Mouse (Mus musculus) skeletal muscle tissue, postnatal 0 days (tissue): ENCODE data around the gene Aco1. TPM values are rescaled to one million over a fixed set of nuclear protein-coding genes. Genes with fewer than 3 reads are reported as not detected.

Source experiments
- polyA plus RNA-seq: library from polyadenylated mRNA; unstranded; fragments of >200 nt; fragmentation: Nextera tagmentation; extraction: Ambion mirVana; gene quantifications from 2 replicates; pipeline ENCODE4 v1.2.1, GENCODE M21; 2015

Gene Aco1
- 23.9 and 38.6 TPM in 2 replicates for polyA plus RNA-seq

DNA sequence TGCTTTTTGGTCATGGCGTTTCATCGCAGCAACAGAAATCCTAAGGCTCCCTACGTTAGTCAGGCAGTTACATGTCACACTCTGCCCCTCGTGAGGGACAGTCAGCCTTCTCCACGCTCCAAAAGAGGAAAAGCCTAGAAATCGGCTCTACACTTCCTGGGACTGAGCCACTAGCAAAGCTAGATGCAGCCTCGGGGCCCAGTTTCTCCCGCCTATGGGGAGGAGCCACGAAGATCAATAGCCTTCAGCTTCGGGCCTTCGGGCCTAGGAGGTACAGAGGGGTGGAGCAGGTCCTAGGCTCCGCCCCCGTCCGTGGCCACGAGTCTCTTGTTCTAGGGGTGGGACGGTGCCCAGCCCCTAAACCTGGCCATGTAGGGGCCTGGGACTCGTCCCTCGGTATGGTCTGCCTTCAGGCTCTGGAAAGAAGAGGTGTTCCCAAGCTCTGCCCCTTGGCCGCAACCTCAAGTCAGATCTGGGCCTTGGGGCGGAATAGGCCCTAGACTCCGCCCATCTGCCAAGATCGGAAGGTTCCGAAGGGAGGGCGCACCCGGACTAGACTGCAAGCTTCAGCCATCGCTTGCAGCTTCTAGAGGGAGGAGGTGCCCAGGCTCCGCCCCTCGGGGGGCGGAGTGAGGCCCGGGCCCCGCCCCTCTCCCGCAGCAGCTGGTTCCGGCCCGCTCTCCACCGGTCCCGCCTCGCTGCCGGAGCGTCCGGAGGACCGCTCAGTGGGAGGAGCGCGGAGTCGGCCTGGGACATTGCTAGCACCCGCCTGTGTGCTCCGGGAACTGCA is at the start of gene Aco1:
Aco1 (plus strand) TSS at position 339 of the 790 bp plus-strand sequence.

DNA sequence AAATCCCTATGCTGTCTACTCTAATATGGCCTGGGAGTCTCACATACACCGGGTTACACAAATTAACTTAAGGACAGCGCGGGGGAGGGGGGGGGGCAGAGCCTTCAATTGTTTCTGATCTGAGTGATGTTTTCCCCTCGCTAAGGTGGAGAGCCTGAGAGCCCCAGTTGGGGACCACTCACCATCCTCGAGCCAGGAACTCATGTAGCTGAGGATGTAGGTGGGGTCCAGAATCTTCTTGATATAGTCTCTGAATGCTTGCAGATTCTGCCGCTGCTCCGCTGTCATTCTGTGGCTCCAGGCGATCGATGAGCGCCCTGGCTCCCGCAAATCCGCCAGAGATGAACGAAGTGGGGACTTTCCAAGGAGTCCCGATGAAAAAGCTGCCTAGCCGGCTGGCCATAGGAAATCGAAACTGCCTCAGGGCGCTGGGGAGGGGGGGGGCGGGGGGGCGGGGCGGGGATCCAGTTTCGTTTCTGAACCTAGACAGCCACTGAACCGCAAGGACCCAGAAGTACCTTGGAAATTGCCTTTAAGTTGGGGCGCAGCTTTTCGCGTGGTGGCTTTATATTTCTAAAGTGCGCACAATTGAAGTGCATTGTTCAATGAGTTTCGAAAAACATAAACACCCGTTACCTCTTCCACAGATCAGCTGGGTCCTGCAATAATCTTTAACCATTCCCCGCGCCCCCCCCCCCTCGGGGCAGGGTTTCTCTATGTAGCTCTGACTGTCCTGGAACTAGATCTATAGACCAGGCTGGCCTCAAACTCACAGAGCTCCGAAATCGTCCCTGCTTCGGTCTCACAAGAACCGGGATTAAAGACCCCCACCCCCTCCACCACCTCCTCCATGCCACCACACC is 96.8 kb downstream of the Aco1 start, which contains the start of gene Ddx58:
Ddx58 (minus strand) TSS at position 420 of the 863 bp plus-strand sequence.

Other genes with a start within 250 kb of the Aco1 start
- 6.8 and 7.2 TPM in 2 replicates for gene Ddx58, start 96.7 kb downstream of the Aco1 start, polyA plus RNA-seq
- gene Smim27, start 126.5 kb downstream of the Aco1 start, polyA plus RNA-seq: 51.2 and 53.1 TPM in 2 replicates
- gene Topors, start 126.8 kb downstream of the Aco1 start, polyA plus RNA-seq: 17.2 and 17.4 TPM in 2 replicates
- gene Ndufb6, start 136.3 kb downstream of the Aco1 start, polyA plus RNA-seq: 521 and 528 TPM in 2 replicates